ENCODE assay signal across 17 mouse cellular contexts in genomic region chr5:100587626-100588025, GRCm38 (mm10). TPM values are rescaled to one million over a fixed set of nuclear protein-coding genes. Genes with fewer than 3 reads are reported as not detected.
DNase-seq lines count a peak whose midpoint lies in the region; ATAC-seq lines count a peak whose summit lies in the region.
"Had no signal": no experiment of that assay in that cellular context is flagged by ENCODE, and none has a peak within 500 bp of the region (broad histone marks: within the 10 kb centered on the region; RNA-seq: fewer than 3 reads in every experiment).

No protein-coding gene starts in this region.

- peak; percentile 44 to 48 for DNase-seq in heart, adult 9 months (ENCODE audit: low spot score in 2 of 2)
- DNase-seq in heart, postnatal 36 days, result no peak
- peak; percentile 47 for DNase-seq in CD4-positive helper T cell, adult 2 months (ENCODE audit: low read depth, low spot score)
- DNase-seq in midbrain, embryonic 10.5 days (ENCODE audit: low spot score), result no peak
- no peak for DNase-seq in thymus, postnatal 36 days
- DNase-seq: cerebellum, adult 8-10 months; kidney, adult 11 months; kidney, postnatal 14 days; midbrain, embryonic 14.5 days had no signal

- 64% methylated on average over 2 of the region's 2 CpGs for WGBS in midbrain, embryonic 10.5 days

- ATAC-seq in activated CD4-positive, CD25-positive, alpha-beta regulatory T cell, adult 4 months, result peak; percentile 6
- peak; percentile 24; the same call in 1 of the 2 replicates for ATAC-seq in megakaryocyte, adult 5-6 weeks (ENCODE audit: poor library complexity, severe bottlenecking)

- no peak overlapping the region for H3K4me3 ChIP-seq in midbrain, embryonic 10.5 days
- H3K4me3 ChIP-seq: embryonic facial prominence, embryonic 13.5 days; forebrain, embryonic 10.5 days; limb, embryonic 15.5 days had no signal

- intact Hi-C loops in heart, postnatal 36 days (cut with DNase I), result no loop called here

- H3K36me3 ChIP-seq in midbrain, embryonic 10.5 days, result no peaks in the 10 kb centered on the region
- H3K36me3 ChIP-seq: embryonic facial prominence, embryonic 13.5 days; forebrain, embryonic 10.5 days; limb, embryonic 15.5 days had no signal

- H3K27ac ChIP-seq in midbrain, embryonic 10.5 days (replicated peaks), result no peak overlapping the region
- H3K27ac ChIP-seq: embryonic facial prominence, embryonic 13.5 days; forebrain, embryonic 10.5 days; limb, embryonic 15.5 days had no signal

- no peaks in the 10 kb centered on the region for H3K9me3 ChIP-seq in midbrain, embryonic 10.5 days (replicated peaks)
- H3K9me3 ChIP-seq: embryonic facial prominence, embryonic 13.5 days; forebrain, embryonic 10.5 days; limb, embryonic 15.5 days had no signal

- no peaks in the 10 kb centered on the region for H3K27me3 ChIP-seq in midbrain, embryonic 10.5 days (ENCODE audit: low read depth, poor library complexity, severe bottlenecking)
- H3K27me3 ChIP-seq: CH12.LX; embryonic facial prominence, embryonic 13.5 days; limb, embryonic 15.5 days had no signal

- H3K4me1 ChIP-seq in midbrain, embryonic 10.5 days, result no peaks in the 10 kb centered on the region
- H3K4me1 ChIP-seq: embryonic facial prominence, embryonic 13.5 days; forebrain, embryonic 10.5 days; limb, embryonic 15.5 days had no signal

RNA-seq across cellular contexts. Expression of gene Plac8, which starts 15.6 kb away (rescaled TPM):
- 1 to 10 TPM in 1 of 2 experiments, under 1 TPM in 1; 0.79 to 1.1 TPM for total RNA-seq in heart, postnatal 36 days (2021)
- 10 to 100 TPM in 1 of 2 experiments, 1 to 10 TPM in 1; 4.2 to 12.0 TPM for polyA plus RNA-seq in activated CD4-positive, CD25-positive, alpha-beta regulatory T cell, adult 4 months (2017; shearing (Covaris generic))
- total RNA-seq in megakaryocyte, adult 5-6 weeks (2015), result 1,942 and 2,045 TPM in 2 replicates
- total RNA-seq in megakaryocyte, adult 5-6 weeks (2017), result 1,369 and 1,731 TPM in 2 replicates
- 2.5 and 2.7 TPM in 2 replicates for polyA plus RNA-seq in midbrain, embryonic 10.5 days (2016; fragmentation: Nextera tagmentation; extraction: Ambion mirVana)
- total RNA-seq: layer of hippocampus, postnatal 14 days; left cerebral cortex, postnatal 14 days had no signal

Comparison
In these comparisons a context has a peak if more than half of its experiments do, and no peak if none do; other contexts are left out.
1. DNase-seq: peak in heart, adult 9 months (2 of 2) and CD4-positive helper T cell, adult 2 months (single experiment); none in heart, postnatal 36 days (0 of 2), midbrain, embryonic 10.5 days (single experiment) and thymus, postnatal 36 days (0 of 2).
2. RNA of gene Plac8, which starts 15.6 kb away (total RNA-seq): 1,369 to 2,045 TPM in megakaryocyte, adult 5-6 weeks; 0.79 to 1.1 TPM in heart, postnatal 36 days; every median in the first group is over 100 times any median in the second.